8 mouse cellular contexts compared by ENCODE assay signal in the genomic region with DNA sequence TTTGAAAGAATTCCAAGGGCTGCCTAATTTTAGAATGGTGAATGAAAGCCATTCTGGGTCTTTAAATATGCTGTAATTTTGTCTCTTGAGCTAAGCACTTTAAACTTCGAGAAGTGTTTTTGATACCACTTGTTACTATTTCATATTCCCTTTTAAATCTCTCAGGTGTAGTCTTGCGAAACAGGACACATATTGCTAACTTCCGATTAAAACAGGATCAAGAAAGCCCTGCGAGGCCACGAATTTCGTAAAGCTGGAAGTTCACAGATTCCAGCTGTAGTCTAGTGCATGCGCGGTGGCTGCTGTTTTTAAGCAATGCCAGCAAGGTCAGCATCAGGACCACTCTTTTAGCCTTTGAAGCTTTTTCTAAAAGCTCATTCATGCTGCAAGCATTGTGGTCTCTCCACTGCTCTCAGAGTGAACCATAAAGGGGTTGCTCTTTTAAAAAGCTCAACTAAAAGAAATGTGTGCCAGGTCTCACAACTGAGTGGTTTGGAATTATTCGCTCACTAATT. TPM values are rescaled to one million over a fixed set of nuclear protein-coding genes. Genes with fewer than 3 reads are reported as not detected.
DNase-seq lines count a peak whose midpoint lies in the region; ATAC-seq and TF ChIP-seq lines count a peak whose summit lies in the region.

No protein-coding gene starts in this region.

- H3K4me1 ChIP-seq in spleen, adult 2 months (ENCODE audit: control insufficient read depth, insufficient read depth, insufficient read length), result no peaks in the 10 kb centered on the region
- H3K4me1 ChIP-seq in forebrain, embryonic 13.5 days, result peaks cover 15% of the 10 kb centered on the region
- H3K4me1 ChIP-seq in midbrain, embryonic 11.5 days (ENCODE audit: control insufficient read depth, insufficient read depth, low read length), result peaks cover 2% of the 10 kb centered on the region

- no peak for TF ChIP-seq CTCF in spleen, adult 2 months (IDR thresholded peaks at IDR 0.05; ENCODE audit: extremely low read depth, insufficient read depth, insufficient read length, insufficient replicate concordance)

- H3K27ac ChIP-seq in spleen, adult 2 months (ENCODE audit: insufficient read depth, low read length), result no peak overlapping the region
- peak overlapping the region; percentile 78; the same call in 1 of the 2 replicates for H3K27ac ChIP-seq in forebrain, embryonic 13.5 days
- no peak overlapping the region; the same call in 1 of the 2 replicates for H3K27ac ChIP-seq in midbrain, embryonic 11.5 days (ENCODE audit: low read depth, low read length)

- TF ChIP-seq POLR2A in spleen, adult 2 months (IDR thresholded peaks at IDR 0.05; ENCODE audit: low read depth, low read length), result no peak

- no peaks in the 10 kb centered on the region for H3K9me3 ChIP-seq in forebrain, embryonic 13.5 days (replicated peaks)
- H3K9me3 ChIP-seq in midbrain, embryonic 11.5 days (ENCODE audit: control insufficient read depth, low read length), result no peaks in the 10 kb centered on the region

- no peak for DNase-seq in spleen, adult 2 months (ENCODE audit: low read depth in 1 of 2, low spot score in 2 of 2)
- no peak for DNase-seq in spleen, adult 18-20 months
- peak; percentile 4 for DNase-seq in kidney, postnatal 14 days
- no peak for DNase-seq in midbrain, embryonic 11.5 days (ENCODE audit: low spot score, missing footprints)
- no peak for DNase-seq in thymus, postnatal 10 days (ENCODE audit: low spot score in 2 of 2)
- no peak for DNase-seq in cerebellum, adult 8-10 months

- H3K27me3 ChIP-seq in spleen, adult 2 months (ENCODE audit: control insufficient read depth, insufficient read depth, low read length), result no peaks in the 10 kb centered on the region
- no peaks in the 10 kb centered on the region for H3K27me3 ChIP-seq in forebrain, embryonic 13.5 days
- H3K27me3 ChIP-seq in midbrain, embryonic 11.5 days (ENCODE audit: control insufficient read depth, insufficient read depth, low read length), result no peaks in the 10 kb centered on the region

- no peak for ATAC-seq in forebrain, embryonic 13.5 days
- ATAC-seq in midbrain, embryonic 11.5 days (ENCODE audit: low FRiP score), result no peak
- ATAC-seq in megakaryocyte progenitor cell, adult 5-6 weeks (replicated peaks; ENCODE audit: poor library complexity), result no peak

- peak overlapping the region; percentile 59 for H3K4me2 ChIP-seq in forebrain, embryonic 13.5 days
- H3K4me2 ChIP-seq in midbrain, embryonic 11.5 days, result peak overlapping the region; percentile 72

- H3K9ac ChIP-seq in forebrain, embryonic 13.5 days, result no peak overlapping the region
- H3K9ac ChIP-seq in midbrain, embryonic 11.5 days (ENCODE audit: low read length), result no peak overlapping the region

- no peaks in the 10 kb centered on the region; the same call in 1 of the 2 replicates for H3K36me3 ChIP-seq in spleen, adult 2 months (ENCODE audit: control insufficient read depth, insufficient read depth, low read length)
- 0 out of 2 replicates have a peak, but pooled peaks cover 3% of the 10 kb centered on the region for H3K36me3 ChIP-seq in forebrain, embryonic 13.5 days (ENCODE audit: poor library complexity, severe bottlenecking)
- H3K36me3 ChIP-seq in midbrain, embryonic 11.5 days (ENCODE audit: control insufficient read depth, insufficient read depth, low read length), result no peaks in the 10 kb centered on the region

- WGBS in spleen, adult 2 months, result 83% methylated on average over 9 of the region's 9 CpGs
- 40% methylated on average over 9 of the region's 9 CpGs for WGBS in forebrain, embryonic 13.5 days
- 76% methylated on average over 9 of the region's 9 CpGs for WGBS in midbrain, embryonic 11.5 days

- 0 out of 2 replicates have a peak overlapping the region, but pooled peaks have one; percentile 34 for H3K4me3 ChIP-seq in spleen, adult 2 months (ENCODE audit: extremely low read depth, insufficient read depth, insufficient read length)
- H3K4me3 ChIP-seq in forebrain, embryonic 13.5 days, result peak overlapping the region; percentile 54
- peak overlapping the region; percentile 59; the same call in 1 of the 2 replicates for H3K4me3 ChIP-seq in midbrain, embryonic 11.5 days (ENCODE audit: low read depth, low read length)

RNA-seq across cellular contexts. Expression of gene Tfb1m, which starts 0.8 kb away (rescaled TPM):
- polyA plus RNA-seq in spleen, adult 2 months (2012; rRNA removed), result 0.95 and 1.3 TPM in 2 replicates
- polyA plus RNA-seq in forebrain, embryonic 13.5 days (2015; fragmentation: Nextera tagmentation; extraction: Ambion mirVana), result 16.0 and 17.8 TPM in 2 replicates
- 20.2 and 22.3 TPM in 2 replicates for polyA plus RNA-seq in midbrain, embryonic 11.5 days (2014; fragmentation: Nextera tagmentation; extraction: Ambion mirVana)
- 23.5 and 24.0 TPM in 2 replicates for total RNA-seq in megakaryocyte progenitor cell, adult 5-6 weeks (2015)
- total RNA-seq in megakaryocyte progenitor cell, adult 5-6 weeks (2017), result 12.1 and 15.1 TPM in 2 replicates

RNA-seq across cellular contexts. Expression of gene Cldn20, which starts 26.1 kb away (rescaled TPM):
- not detected in 2 replicates for polyA plus RNA-seq in spleen, adult 2 months (2012; rRNA removed)
- polyA plus RNA-seq in forebrain, embryonic 13.5 days (2015; fragmentation: Nextera tagmentation; extraction: Ambion mirVana), result 0.67 and 0.72 TPM in 2 replicates
- not detected in 2 replicates for polyA plus RNA-seq in midbrain, embryonic 11.5 days (2014; fragmentation: Nextera tagmentation; extraction: Ambion mirVana)
- total RNA-seq in megakaryocyte progenitor cell, adult 5-6 weeks (2015), result 2.0 TPM in 1 of 2 replicates, not detected in the other
- total RNA-seq in megakaryocyte progenitor cell, adult 5-6 weeks (2017), result 0.29 and 0.74 TPM in 2 replicates
